Mouse (Mus musculus): ENCODE measurements at regions not wholly inside any gene's neighbourhood (a gene's known extent, or its start where the extent isn't known, plus 50 kb on each side); places are given as distances from the start of the nearest gene placed in this dataset.

GRCm38 (mm10) chr10:14207051-14207570 is 241.2 kb downstream of the Hivep2 start:
- ATAC-seq (replicated peaks; ENCODE audit: low FRiP score, low read depth) (no peak), DNase-seq (ENCODE audit: low spot score) (no peak)
- Histone ChIP-seq H3K4me2 (ENCODE audit: low read length) (no peak overlapping the region), H3K4me3 (replicated peaks; ENCODE audit: low read depth, low read length) (no peak overlapping the region), H3K9ac (ENCODE audit: low read depth, low read length) (no peak overlapping the region), H3K27ac (no peak overlapping the region), H3K27me3 (ENCODE audit: insufficient read depth, low read length) (no peaks in the 10 kb centered on the region), H3K4me1 (replicated peaks; ENCODE audit: insufficient read depth, low read length) (no peaks in the 10 kb centered on the region), H3K36me3 (ENCODE audit: insufficient read depth, low read length) (no peaks in the 10 kb centered on the region), H3K9me3 (replicated peaks; ENCODE audit: low read length) (no peaks in the 10 kb centered on the region)
- no peak for TF ChIP-seq CTCF (IDR thresholded peaks at IDR 0.05; ENCODE audit: low read depth)
- WGBS, result 81% methylated on average over 5 of the region's 5 CpGs
